Mouse (Mus musculus): ENCODE data around the gene Aldh1a3.

Gene Aldh1a3

DNA sequence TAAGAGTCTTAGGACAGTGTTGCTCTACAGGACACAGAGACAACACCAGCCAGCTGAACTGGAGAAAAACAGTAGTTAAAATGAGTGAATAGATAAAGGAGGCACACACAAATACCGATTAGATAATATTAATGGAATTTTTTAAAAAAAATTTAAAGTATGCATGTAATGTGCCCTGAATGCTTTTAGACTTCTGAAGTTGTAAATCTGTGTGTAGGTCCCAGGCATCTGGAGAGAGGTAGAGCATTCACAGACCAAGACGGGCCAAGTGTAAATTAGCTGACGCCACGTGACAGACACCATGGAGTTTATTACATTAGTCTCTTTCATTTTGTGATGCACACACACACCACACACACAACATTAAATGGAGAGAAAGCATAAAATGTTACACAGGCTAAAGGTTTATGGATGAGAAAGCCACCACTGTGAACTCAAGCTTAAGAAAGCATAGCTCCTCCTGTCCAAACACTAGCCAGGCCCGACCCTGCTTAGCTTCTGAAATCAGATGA lies 57.3 kb downstream of the Aldh1a3 start:
- no peak for DNase-seq (ENCODE audit: low spot score in 2 of 2)

DNA sequence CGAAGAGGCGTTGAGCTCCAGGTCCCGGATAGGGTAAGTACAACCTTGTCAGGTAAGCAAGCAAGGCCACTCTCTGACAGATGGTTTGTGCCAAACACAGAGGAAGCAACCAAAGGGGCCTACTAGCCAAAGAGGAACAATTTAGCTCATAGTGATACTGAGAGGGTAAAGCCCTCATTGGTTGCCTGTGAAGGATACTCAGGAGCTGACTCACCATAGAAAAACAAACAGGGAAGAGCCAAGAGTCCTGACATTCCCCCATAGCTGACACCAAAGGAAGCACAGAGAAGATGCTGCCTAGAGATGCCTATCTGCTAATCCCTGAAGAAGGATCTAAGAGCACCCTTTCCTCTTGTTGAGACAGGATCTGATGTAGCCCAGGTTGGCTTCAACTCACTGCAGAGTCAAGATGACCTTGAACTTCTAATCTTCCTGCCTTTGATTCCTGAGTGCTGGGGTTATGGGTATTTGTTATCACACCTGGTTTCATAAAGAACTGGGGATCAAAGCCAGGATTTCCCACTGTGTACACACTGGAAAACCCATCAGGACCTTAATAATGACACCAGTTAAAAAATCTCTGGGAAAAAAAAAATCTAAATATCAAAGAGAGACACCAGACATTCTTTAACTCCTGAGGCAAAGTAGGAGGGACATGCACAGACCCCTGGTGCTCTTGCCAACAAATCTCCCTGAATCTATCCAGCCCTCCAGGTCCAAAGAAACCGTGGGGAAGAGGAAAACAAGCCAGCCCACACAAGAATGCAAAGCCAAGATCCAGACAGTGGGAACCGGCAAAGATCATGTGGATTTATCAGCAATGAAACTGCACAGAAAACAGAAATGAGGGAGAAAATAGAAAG lies 58.0 kb downstream of the Aldh1a3 start:
- no peak for DNase-seq (ENCODE audit: low spot score in 2 of 2)

DNA sequence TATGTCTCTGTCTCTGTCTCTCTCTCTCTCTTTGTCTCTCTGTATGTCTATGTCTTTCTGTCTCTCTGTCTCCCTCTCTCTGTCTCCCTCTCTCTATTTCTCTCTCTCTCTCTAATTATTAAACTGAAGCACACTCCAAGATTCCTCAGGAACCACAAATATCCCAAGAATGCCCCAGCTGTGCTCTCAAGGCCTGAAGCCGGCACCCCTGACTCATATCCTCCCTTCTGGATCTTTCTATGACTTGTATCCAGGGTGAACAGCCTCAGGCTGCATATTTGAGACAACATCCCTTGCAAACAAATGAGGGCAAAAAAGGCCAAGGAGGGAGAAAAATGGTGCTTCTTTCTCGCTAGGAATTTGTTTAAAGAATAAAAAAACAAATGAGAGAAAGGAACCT lies 61.4 kb downstream of the Aldh1a3 start, which contains the start of gene Gm10974:
TSS of gene Gm10974 (plus strand) at position 2 of the 400 bp plus-strand sequence.
- DNase-seq (ENCODE audit: low spot score in 2 of 2): no peak

DNA sequence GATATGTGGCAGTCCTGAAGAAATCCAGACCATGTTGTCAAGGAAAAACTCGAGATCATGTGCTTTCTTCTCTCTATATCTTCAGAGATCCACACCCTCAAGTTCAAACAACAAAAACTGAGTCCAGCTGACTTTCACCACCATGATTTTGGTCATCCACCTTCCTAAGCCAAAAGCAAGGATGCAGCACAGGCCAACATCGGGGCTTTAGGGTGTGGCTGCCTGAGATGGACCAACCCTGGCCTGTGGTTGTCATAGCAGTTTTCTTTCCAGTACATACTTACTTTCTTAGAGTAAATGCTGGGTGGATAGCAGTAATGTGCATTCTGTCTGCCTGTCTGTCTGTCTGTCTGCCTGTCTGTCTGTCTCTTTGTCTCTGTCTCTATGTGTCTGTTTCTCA lies 61.9 kb downstream of the Aldh1a3 start:
- no peak for DNase-seq (ENCODE audit: low spot score in 2 of 2)

DNA sequence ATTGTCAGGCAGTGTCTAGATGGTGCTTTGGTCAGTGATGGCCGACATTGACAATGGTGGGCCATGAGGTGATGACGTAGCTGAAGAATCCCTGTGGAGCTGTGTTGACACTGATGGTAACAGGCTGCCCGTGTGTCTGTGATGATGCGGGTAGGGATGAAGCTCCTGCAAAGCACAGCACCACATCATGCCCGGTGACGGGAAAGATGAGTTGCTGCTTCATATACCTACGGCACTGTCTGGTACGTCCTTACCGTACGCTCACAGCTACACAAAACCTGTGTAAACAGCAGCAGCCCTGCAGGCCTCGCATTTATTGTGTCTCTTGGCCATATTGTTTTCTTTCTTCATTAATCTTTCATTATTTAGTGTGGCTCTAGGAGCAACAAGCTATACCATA lies 62.8 kb downstream of the Aldh1a3 start:
- no peak for DNase-seq (ENCODE audit: low spot score in 2 of 2)

DNA sequence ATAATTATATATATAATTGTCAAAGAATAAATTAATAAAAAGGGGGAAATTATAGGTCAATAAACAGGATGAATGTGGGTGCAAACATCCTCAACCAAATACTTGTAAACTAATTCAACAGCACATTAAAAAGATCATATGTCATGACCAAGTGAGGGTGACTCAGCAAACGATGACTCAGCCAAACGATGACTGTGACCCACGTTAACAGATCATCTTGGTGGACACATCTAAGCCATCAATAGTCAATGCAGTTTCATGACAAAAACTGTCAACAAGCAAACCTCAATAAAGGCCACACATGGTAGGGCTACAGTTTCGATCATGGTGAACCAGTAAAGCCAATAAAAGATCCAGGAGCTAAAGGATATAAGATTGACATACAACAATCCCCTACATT lies 68.3 kb downstream of the Aldh1a3 start:
- DNase-seq (ENCODE audit: low spot score in 2 of 2): no peak

DNA sequence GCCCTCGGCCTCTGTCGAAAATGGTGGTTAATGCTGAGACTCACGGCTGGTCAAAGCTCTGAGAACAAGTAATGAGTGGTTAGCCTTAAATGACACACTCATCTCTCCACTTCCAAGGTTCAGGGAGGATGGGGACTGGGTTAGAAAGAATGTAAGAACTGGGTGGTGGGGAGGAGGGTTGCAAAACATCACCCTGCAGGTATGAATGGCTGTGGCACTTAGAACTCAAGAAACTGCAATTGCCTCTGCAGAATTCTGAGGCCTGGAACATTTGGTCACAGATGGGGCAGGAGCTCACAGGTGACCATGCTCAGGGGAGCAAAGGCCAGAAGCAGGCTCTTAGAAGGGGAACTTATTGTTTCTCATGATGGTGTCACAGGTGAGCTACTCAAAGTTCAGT lies 68.9 kb downstream of the Aldh1a3 start:
- no peak for DNase-seq (ENCODE audit: low spot score in 2 of 2)

DNA sequence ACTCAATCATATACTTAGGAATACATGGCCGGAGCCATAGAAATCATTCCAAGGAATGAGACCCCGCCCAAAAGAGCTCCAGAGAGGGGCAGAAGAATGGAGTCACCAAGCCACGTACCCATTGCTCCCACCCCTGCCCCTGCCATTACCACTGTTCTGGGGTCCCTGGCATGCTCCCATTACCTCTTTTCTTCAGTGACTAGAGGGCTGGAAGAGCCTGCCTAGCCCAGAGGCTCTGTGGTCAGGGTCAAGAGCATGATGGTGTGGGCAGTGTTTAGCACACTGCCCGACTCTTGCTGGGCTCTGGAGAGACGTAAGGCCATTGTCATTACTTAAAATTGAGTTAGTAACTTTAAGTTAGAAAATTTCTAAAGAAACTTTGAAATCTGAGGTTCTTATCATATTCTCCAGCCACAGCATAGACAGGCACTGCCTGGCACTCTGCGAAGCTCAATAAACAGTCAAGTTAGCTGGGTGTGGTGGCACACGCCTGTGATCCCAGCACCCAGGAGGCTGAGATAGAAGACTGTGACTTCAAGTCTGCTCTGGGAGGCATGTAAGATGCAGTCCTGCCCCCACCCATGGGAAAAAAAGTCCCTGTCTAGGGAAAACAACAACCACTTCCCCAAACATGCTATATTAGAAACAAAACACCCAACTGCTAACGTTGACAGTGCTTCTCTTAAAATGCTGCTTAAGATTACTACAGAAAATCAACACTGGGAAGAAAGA lies 71.4 kb downstream of the Aldh1a3 start:
- no peak for DNase-seq (ENCODE audit: low spot score in 2 of 2)

DNA sequence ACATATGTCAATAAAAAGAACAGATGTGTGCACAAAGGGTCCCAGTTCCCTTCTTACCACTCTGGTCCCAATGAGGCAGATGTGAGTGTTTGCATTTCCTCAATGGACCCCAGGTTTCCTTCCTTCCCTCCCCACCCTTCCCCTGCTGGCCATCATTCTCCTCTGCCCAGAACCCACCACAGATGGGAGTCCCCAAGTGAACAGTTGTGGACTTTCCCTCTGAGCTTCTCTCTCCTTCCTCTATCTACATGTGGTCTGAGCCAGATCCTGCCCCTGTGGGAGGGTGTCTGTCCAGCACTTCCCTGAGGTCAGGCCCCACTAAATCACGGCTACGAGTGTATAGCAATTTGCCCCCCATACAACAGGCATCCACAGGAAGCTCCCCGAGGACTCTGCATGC lies 72.4 kb downstream of the Aldh1a3 start:
- DNase-seq (ENCODE audit: low spot score in 2 of 2): no peak

DNA sequence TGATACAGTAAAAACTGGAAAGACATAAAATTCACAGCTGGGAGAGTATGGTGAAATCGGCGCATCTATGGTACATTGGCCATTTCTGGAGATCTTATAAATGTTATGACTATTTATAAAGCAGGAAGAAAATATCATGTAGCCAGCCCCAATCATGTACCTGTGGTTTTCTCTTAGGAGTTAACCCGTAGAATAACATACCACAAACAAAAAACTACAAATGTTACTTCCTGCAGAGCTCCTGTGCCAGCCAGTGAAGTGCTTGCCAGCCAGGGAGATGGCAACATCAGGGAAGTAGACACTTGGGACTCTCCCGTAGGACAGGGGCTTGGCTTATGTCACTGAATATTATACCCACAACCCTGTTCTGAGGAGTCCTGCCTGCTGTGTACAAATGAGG lies 76.2 kb downstream of the Aldh1a3 start:
- DNase-seq (ENCODE audit: low spot score in 2 of 2): no peak

DNA sequence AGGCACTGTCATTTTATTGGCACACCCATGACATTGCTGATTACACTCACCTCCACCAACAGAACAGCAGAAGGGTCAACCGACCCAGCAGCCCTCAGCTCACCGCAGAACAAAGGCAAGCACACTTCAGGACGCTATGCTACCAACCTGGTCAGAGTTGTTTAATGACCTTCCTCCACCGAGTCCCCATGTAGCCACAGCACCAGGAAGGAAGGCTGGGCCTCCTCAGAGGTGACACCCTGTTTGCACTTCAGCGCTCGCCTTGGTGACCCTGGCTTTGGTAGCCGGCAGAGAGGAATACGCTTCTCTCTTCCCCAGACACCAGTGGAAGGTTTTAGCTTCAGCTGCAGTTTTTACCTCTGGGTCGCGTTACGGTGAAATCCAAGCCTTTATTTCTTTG lies 77.6 kb downstream of the Aldh1a3 start:
- no peak for DNase-seq (ENCODE audit: low spot score in 2 of 2)

DNA sequence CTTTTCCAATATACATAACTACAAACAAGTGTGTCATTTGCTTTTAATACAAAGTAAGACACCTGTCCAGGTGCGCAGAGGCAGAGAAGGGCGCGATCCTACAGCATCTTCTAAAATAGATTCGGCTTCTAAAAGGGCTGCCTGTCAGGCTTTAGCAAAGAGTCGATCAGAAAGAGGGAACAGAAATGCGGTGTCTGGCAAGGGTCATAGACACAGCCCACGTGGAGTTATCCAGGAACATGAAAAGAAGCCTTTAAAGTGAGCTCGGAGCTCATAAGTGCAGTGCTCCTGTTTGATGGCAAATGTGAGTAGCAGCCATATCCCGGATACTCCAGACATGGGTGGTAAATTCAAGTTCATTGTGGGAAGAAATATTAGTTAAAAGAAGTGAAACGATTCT lies 78.7 kb downstream of the Aldh1a3 start:
- no peak for DNase-seq (ENCODE audit: low spot score in 2 of 2)

DNA sequence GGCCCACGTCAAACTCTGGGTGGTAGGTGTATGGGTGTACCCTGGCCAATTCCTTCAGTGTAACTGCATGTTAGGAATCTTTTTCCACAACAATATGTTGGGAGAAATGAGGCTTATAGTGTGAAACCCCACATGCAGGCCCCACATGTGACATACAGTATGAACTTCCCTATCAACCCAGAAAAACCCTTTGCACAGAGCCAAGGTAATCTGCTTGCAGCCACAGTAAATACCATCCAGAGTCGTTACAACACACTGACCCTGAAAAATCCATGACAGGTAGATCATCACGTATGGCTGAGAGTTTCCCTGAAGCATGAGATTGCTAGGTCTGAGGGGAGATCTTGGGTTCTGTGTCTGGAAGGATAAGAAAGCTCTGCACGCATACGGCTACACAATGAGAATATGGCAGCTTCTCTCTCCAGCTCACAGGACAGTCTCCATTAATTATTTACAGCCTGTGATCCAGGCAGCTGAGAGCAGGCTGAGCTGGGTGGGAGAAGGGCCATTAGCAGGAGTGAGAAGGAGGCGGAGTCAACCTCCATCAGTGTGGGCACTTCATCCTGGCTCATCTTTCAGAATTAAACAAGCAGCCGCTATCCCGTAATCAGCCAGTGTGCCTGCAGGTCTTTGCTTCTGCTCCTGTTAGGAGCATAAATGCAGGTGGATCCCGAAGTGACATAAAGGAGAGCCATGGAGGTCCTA lies 80.2 kb downstream of the Aldh1a3 start:
- no peak for DNase-seq (ENCODE audit: low spot score in 2 of 2)

DNA sequence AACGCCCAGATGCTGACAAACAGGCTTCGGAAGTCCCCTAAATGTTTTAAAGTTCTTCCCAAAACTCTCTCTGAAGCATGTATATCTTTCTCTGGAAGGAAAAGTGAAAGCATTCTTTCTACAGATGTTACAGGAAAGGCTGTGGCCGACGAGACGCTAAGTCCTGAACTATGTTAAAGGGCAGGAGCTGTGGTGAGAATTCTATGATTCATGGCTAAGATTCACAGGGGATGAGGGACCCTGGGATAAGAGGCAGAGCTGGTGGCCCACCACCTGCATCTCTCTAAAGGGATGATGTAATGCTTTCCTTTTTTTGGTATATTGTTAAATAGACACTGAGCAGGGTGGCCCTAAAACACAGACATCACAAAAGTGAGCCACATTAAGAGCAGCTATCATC lies 84.0 kb downstream of the Aldh1a3 start:
- DNase-seq (ENCODE audit: low spot score in 2 of 2): no peak

DNA sequence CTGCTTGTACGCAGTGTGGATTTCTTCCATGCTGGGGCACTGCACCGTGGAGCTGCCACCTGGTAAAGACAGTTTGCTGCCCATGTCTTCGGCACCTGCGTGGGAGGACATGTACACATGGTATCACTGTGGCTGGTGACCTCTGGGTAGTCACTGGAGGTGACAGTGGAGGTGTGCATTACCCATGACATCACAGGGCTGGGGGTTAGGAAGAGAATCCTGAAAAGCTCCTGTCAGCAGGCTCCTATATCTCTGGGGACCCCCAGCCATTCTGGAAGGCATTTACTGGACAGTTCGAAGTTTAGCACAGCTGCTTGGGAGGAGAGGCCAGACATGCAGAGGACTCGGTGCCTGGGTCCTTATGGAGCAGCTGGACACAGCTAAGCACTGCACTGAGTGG lies 84.5 kb downstream of the Aldh1a3 start:
- no peak for DNase-seq (ENCODE audit: low spot score in 2 of 2)

DNA sequence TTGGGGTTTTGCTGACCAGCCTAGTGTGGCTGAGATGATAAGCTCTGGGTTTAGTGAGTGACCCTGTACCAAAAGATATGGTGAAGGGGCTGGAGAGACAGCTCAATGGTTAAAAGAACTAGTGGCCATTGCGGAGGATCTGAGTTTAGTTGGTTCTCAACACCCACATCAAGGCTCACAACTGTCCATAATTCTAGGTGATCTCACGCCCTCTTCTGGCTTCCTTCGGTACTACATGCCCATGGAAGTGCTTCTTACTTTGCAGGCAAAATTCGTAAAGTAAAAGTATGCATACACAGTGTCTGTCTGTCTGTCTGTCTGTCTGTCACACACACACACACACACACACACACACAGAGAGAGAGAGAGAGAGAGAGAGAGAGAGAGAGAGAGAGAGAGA lies 85.0 kb downstream of the Aldh1a3 start:
- peak; percentile 32 to 46 for DNase-seq (ENCODE audit: low spot score in 2 of 2)
